Mouse (Mus musculus): ENCODE measurements at regions not wholly inside any gene's neighbourhood (a gene's known extent, or its start where the extent isn't known, plus 50 kb on each side); places are given as distances from the start of the nearest gene placed in this dataset.

DNA sequence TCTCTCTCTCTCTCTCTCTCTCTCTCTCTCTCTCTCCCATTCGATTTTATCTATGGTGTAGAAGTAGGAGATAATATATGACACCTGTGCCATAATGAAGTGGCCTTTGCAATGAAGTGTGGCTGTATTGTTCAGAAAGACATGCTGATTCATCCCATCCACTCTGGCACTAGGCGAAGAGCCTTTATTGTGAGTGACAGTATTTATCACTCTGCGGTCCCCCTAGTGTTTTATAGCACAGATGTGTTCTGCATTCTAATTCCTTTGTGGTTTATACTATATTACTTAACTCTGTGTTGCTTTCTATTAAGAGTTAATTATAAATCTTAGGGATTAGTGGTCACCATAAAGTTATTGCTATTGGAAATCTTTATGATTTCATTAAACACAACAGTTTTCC lies 398.7 kb downstream of the Tmem38b start:
- ATAC-seq (ENCODE audit: low FRiP score, low read depth), result no peak
- WGBS, result 79% methylated on average over 3 of the region's 3 CpGs
- no peaks in the 10 kb centered on the region for H3K27me3 ChIP-seq

More for the DNA sequence above, 398.7 kb downstream of the Tmem38b start:
- Histone ChIP-seq H3K4me1 (no peaks in the 10 kb centered on the region), H3K9me3 (no peaks in the 10 kb centered on the region), H3K4me3 (no peak overlapping the region), H3K9ac (replicated peaks) (no peak overlapping the region), H3K4me2 (replicated peaks) (no peak overlapping the region), H3K36me3 (no peaks in the 10 kb centered on the region), H3K27ac (replicated peaks) (no peak overlapping the region)

Measured in midbrain, embryonic 12.5 days (tissue).